Mouse (Mus musculus): ENCODE data around the gene Ttll3.

GRCm38 (mm10) chr6:113423000-113423399 is 33.9 kb downstream of the Ttll3 start:
- TF ChIP-seq CTCF (IDR thresholded peaks at IDR 0.05; ENCODE audit: low read depth, low read length) (no peak), POLR2A (IDR thresholded peaks at IDR 0.05; ENCODE audit: insufficient read depth, low read length) (no peak)

All from ES-Bruce4 (cell line).